Comparison of ENCODE assay signal across 13 mouse cellular contexts in the genomic region with DNA sequence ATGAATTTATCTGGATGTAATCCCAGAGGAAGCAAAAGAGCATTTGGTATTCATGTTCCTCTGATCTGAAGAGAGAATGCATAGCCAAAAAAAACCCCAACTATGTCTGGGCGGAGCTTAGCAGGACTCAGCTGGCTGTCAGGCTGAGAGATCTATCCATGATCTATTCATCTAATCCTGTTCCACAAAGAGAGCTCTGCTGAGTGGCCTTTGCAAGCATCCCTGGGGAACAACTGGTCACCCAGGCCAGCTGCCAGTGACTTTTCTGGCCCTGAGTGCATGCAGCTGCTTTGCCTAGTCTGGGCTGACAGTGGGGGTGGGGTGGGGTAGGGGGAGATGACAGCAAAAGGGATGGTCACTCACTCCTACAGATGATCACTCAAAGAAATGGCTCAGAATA.
A peak's percentile ranks its signal among the peaks of the same experiment; 100 is the strongest.
DNase-seq lines count a peak whose midpoint lies in the region; ATAC-seq lines count a peak whose summit lies in the region.
"Had no signal": no experiment of that assay in that cellular context is flagged by ENCODE, and none has a peak within 500 bp of the region (broad histone marks: within the 10 kb centered on the region; RNA-seq: fewer than 3 reads in every experiment).

No protein-coding gene starts in this region.

- 91% methylated on average over 1 of the region's 1 CpGs for WGBS in embryonic facial prominence, embryonic 14.5 days
- 92% methylated on average over 1 of the region's 1 CpGs for WGBS in embryonic facial prominence, embryonic 10.5 days
- 81% methylated on average over 1 of the region's 1 CpGs for WGBS in midbrain, embryonic 11.5 days
- 85% methylated on average over 1 of the region's 1 CpGs for WGBS in midbrain, embryonic 16.5 days

- peaks cover 14% of the 10 kb centered on the region; the same call in 1 of the 2 replicates for H3K36me3 ChIP-seq in embryonic facial prominence, embryonic 14.5 days (ENCODE audit: control insufficient read depth, insufficient read depth, low read length)
- peaks cover 30% of the 10 kb centered on the region for H3K36me3 ChIP-seq in embryonic facial prominence, embryonic 10.5 days (replicated peaks)
- H3K36me3 ChIP-seq in midbrain, embryonic 11.5 days (ENCODE audit: control insufficient read depth, insufficient read depth, low read length), result no peaks in the 10 kb centered on the region
- peaks cover 9% of the 10 kb centered on the region; the same call in 1 of the 2 replicates for H3K36me3 ChIP-seq in midbrain, embryonic 16.5 days (ENCODE audit: control insufficient read depth, insufficient read depth, low read length)

- no peaks in the 10 kb centered on the region for H3K4me1 ChIP-seq in embryonic facial prominence, embryonic 14.5 days (ENCODE audit: control insufficient read depth, insufficient read depth, low read length)
- H3K4me1 ChIP-seq in embryonic facial prominence, embryonic 10.5 days, result peaks cover 8% of the 10 kb centered on the region
- H3K4me1 ChIP-seq in midbrain, embryonic 11.5 days (ENCODE audit: control insufficient read depth, insufficient read depth, low read length), result no peaks in the 10 kb centered on the region
- no peaks in the 10 kb centered on the region for H3K4me1 ChIP-seq in midbrain, embryonic 16.5 days (ENCODE audit: control insufficient read depth, insufficient read depth, low read length)
- H3K4me1 ChIP-seq: forebrain, embryonic 15.5 days had no signal

- no peak overlapping the region for H3K4me2 ChIP-seq in embryonic facial prominence, embryonic 14.5 days (ENCODE audit: low read depth, low read length)
- no peak overlapping the region for H3K4me2 ChIP-seq in midbrain, embryonic 11.5 days
- no peak overlapping the region for H3K4me2 ChIP-seq in midbrain, embryonic 16.5 days (ENCODE audit: low read length)
- H3K4me2 ChIP-seq: forebrain, embryonic 15.5 days; limb, embryonic 15.5 days had no signal

- H3K4me3 ChIP-seq in embryonic facial prominence, embryonic 14.5 days (ENCODE audit: low read depth, low read length), result no peak overlapping the region
- no peak overlapping the region for H3K4me3 ChIP-seq in embryonic facial prominence, embryonic 10.5 days
- no peak overlapping the region for H3K4me3 ChIP-seq in midbrain, embryonic 11.5 days (ENCODE audit: low read depth, low read length)
- no peak overlapping the region for H3K4me3 ChIP-seq in midbrain, embryonic 16.5 days (ENCODE audit: low read depth, low read length)
- H3K4me3 ChIP-seq: forebrain, embryonic 15.5 days; limb, embryonic 15.5 days had no signal

- H3K9me3 ChIP-seq in embryonic facial prominence, embryonic 14.5 days (ENCODE audit: control insufficient read depth, low read length), result peaks cover 33% of the 10 kb centered on the region
- H3K9me3 ChIP-seq in embryonic facial prominence, embryonic 10.5 days, result peaks cover 35% of the 10 kb centered on the region
- H3K9me3 ChIP-seq in midbrain, embryonic 11.5 days (ENCODE audit: control insufficient read depth, low read length), result peaks cover 28% of the 10 kb centered on the region
- H3K9me3 ChIP-seq in midbrain, embryonic 16.5 days (replicated peaks; ENCODE audit: control insufficient read depth, low read length, poor library complexity, severe bottlenecking), result peaks cover 20% of the 10 kb centered on the region

- H3K27me3 ChIP-seq in embryonic facial prominence, embryonic 14.5 days (replicated peaks; ENCODE audit: control insufficient read depth, insufficient read depth, low read length), result no peaks in the 10 kb centered on the region
- no peaks in the 10 kb centered on the region for H3K27me3 ChIP-seq in embryonic facial prominence, embryonic 10.5 days (replicated peaks; ENCODE audit: low read depth, poor library complexity, severe bottlenecking)
- H3K27me3 ChIP-seq in midbrain, embryonic 11.5 days (ENCODE audit: control insufficient read depth, insufficient read depth, low read length), result no peaks in the 10 kb centered on the region
- H3K27me3 ChIP-seq in midbrain, embryonic 16.5 days (ENCODE audit: control insufficient read depth, insufficient read depth, low read depth, low read length), result no peaks in the 10 kb centered on the region
- H3K27me3 ChIP-seq: forebrain, embryonic 15.5 days; limb, embryonic 15.5 days had no signal

- ATAC-seq in embryonic facial prominence, embryonic 14.5 days (ENCODE audit: low read depth), result peak; percentile 53; the same call in 1 of the 2 replicates
- no peak for ATAC-seq in midbrain, embryonic 11.5 days (ENCODE audit: low FRiP score)
- ATAC-seq in midbrain, embryonic 16.5 days, result no peak
- ATAC-seq in activated CD4-positive, CD25-positive, alpha-beta regulatory T cell, adult 4 months, result no peak
- ATAC-seq: CD4-positive, CD25-positive, alpha-beta regulatory T cell, adult 4 months; forebrain, embryonic 15.5 days; intestine, postnatal 0 days had no signal

- no peak overlapping the region for H3K9ac ChIP-seq in embryonic facial prominence, embryonic 14.5 days (ENCODE audit: low read depth, low read length)
- H3K9ac ChIP-seq in midbrain, embryonic 11.5 days (ENCODE audit: low read length), result no peak overlapping the region
- no peak overlapping the region for H3K9ac ChIP-seq in midbrain, embryonic 16.5 days (ENCODE audit: low read depth, low read length)
- H3K9ac ChIP-seq: forebrain, embryonic 15.5 days; limb, embryonic 15.5 days had no signal

- 0 out of 2 replicates have a peak overlapping the region, but pooled peaks have one; percentile 33 for H3K27ac ChIP-seq in embryonic facial prominence, embryonic 14.5 days (replicated peaks; ENCODE audit: low read depth, low read length)
- H3K27ac ChIP-seq in embryonic facial prominence, embryonic 10.5 days (replicated peaks), result no peak overlapping the region
- no peak overlapping the region for H3K27ac ChIP-seq in midbrain, embryonic 11.5 days (ENCODE audit: low read depth, low read length)
- H3K27ac ChIP-seq in midbrain, embryonic 16.5 days (ENCODE audit: low read length), result no peak overlapping the region
- H3K27ac ChIP-seq: forebrain, embryonic 15.5 days; limb, embryonic 15.5 days had no signal

- intact Hi-C loops in heart, postnatal 25 days (cut with DNase I), result no loop called here

- peak; percentile 64 for DNase-seq in embryonic facial prominence, embryonic 14.5 days (ENCODE audit: low spot score)
- no peak for DNase-seq in embryonic facial prominence, embryonic 10.5 days (ENCODE audit: low spot score)
- DNase-seq in midbrain, embryonic 11.5 days (ENCODE audit: low spot score, missing footprints), result peak; percentile 78
- DNase-seq in heart, postnatal 25 days (ENCODE audit: low spot score), result peak; percentile 24
- DNase-seq in lung, postnatal 36 days, result peak; percentile 29
- DNase-seq in thymus, adult 18-20 months, result no peak
- DNase-seq: cerebellum, adult 9-10 months had no signal

Comparison
In these comparisons a context has a peak if more than half of its experiments do, and no peak if none do; other contexts are left out.
1. DNase-seq: peak in embryonic facial prominence, embryonic 14.5 days (single experiment), midbrain, embryonic 11.5 days (single experiment), heart, postnatal 25 days (single experiment) and lung, postnatal 36 days (single experiment); none in embryonic facial prominence, embryonic 10.5 days (single experiment) and thymus, adult 18-20 months (0 of 2).